Mouse (Mus musculus): ENCODE data around the gene Avpr1b. TPM values are rescaled to one million over a fixed set of nuclear protein-coding genes. Genes with fewer than 3 reads are reported as not detected.
"Not testable (repeated sequence)": the region's sequence is repeated elsewhere in the genome, so short reads cannot be mapped to it uniquely, and the experiment has no call there.

Gene Avpr1b
- total RNA-seq, 4 experiments from 2014 or later: not detected

GRCm38 (mm10) chr1:131618576-131618975 lies 19.5 kb downstream of the Avpr1b start:
- DNase-seq (ENCODE audit: low spot score in 2 of 2): no peak

- no peak for DNase-seq (ENCODE audit: low spot score in 2 of 2)
Measured at GRCm38 (mm10) chr1:131619348-131619747, 20.3 kb downstream of the Avpr1b start.

- DNase-seq (ENCODE audit: low spot score in 2 of 2): no peak
Measured at GRCm38 (mm10) chr1:131623644-131624043, 24.6 kb downstream of the Avpr1b start.

- no peak for DNase-seq (ENCODE audit: low spot score in 2 of 2)
Measured at GRCm38 (mm10) chr1:131624175-131624835, 25.3 kb downstream of the Avpr1b start.

GRCm38 (mm10) chr1:131626200-131626599 lies 27.2 kb downstream of the Avpr1b start:
- DNase-seq (ENCODE audit: low spot score in 2 of 2): no peak

GRCm38 (mm10) chr1:131632216-131632615 lies 33.2 kb downstream of the Avpr1b start:
- DNase-seq (ENCODE audit: low spot score in 2 of 2): not testable (repeated sequence)

GRCm38 (mm10) chr1:131634495-131634894 lies 35.5 kb downstream of the Avpr1b start:
- no peak for DNase-seq (ENCODE audit: low spot score in 2 of 2)

GRCm38 (mm10) chr1:131637791-131638540 lies 38.9 kb downstream of the Avpr1b start, which contains the start of gene Ctse:
TSS of gene Ctse (plus strand) at chr1:131638306.
- DNase-seq (ENCODE audit: low spot score in 2 of 2): no peak

- DNase-seq (ENCODE audit: low spot score in 2 of 2): no peak
Measured at GRCm38 (mm10) chr1:131638541-131639421, 39.7 kb downstream of the Avpr1b start.

GRCm38 (mm10) chr1:131640062-131640461 lies 41.0 kb downstream of the Avpr1b start:
- DNase-seq (ENCODE audit: low spot score in 2 of 2): no peak

GRCm38 (mm10) chr1:131641565-131641964 lies 42.5 kb downstream of the Avpr1b start:
- no peak for DNase-seq (ENCODE audit: low spot score in 2 of 2)

- no peak for DNase-seq (ENCODE audit: low spot score in 2 of 2)
Measured at GRCm38 (mm10) chr1:131642251-131642650, 43.2 kb downstream of the Avpr1b start.

- DNase-seq (ENCODE audit: low spot score in 2 of 2): no peak
Measured at GRCm38 (mm10) chr1:131652670-131653443, 53.8 kb downstream of the Avpr1b start.

GRCm38 (mm10) chr1:131655601-131656000 lies 56.6 kb downstream of the Avpr1b start:
- DNase-seq (ENCODE audit: low spot score in 2 of 2): no peak

GRCm38 (mm10) chr1:131657945-131658354 lies 58.9 kb downstream of the Avpr1b start:
- DNase-seq (ENCODE audit: low spot score in 2 of 2): peak; percentile 74 to 89

GRCm38 (mm10) chr1:131659512-131660085 lies 60.6 kb downstream of the Avpr1b start:
- no peak for DNase-seq (ENCODE audit: low spot score in 2 of 2)

- DNase-seq (ENCODE audit: low spot score in 2 of 2): no peak
Measured at GRCm38 (mm10) chr1:131660266-131660665, 61.2 kb downstream of the Avpr1b start.

- no peak for DNase-seq (ENCODE audit: low spot score in 2 of 2)
Measured at GRCm38 (mm10) chr1:131660716-131661472, 61.9 kb downstream of the Avpr1b start.

All from left cerebral cortex, adult 8-10 months (tissue).